Mouse (Mus musculus) olfactory bulb, adult 2 months (tissue): ENCODE measurements around the gene Bend6.

Source experiments
- CTCF ChIP-seq: fragments of 200-500 bp; IDR thresholded peaks from 2 replicates; pipeline ENCODE4 v1.5.1; 2012; ENCODE audit warnings: low read depth, mild to moderate bottlenecking, low read length, moderate library complexity; ENCODE audit not compliant: insufficient read depth
- POLR2A ChIP-seq: fragments of 200-500 bp; IDR thresholded peaks from 2 replicates; pipeline ENCODE4 v1.6.1; 2012; ENCODE audit warnings: mild to moderate bottlenecking, low read depth, low read length, moderate library complexity; ENCODE audit not compliant: insufficient read depth

DNA sequence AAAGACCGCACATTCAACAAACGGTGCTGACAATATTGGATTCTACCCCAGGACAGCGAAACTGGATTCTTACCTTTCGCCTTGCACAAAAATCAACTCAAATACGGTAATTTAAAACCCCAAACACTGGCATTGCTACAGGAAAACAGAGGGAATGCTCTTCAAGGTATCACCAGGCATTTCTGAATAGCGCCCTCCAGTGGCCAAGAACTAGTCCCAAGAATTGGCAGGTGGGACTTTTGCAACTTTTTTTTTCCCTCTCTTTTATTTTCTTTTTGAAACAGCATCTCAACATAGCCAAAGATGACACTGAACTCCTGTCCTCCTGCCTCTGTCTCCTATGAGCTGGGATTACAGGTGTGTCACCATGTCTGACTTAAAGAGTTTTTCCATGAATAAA is 31.9 kb downstream of the Bend6 start:
- TF ChIP-seq POLR2A (no peak), CTCF (no peak)
